Mouse (Mus musculus) adrenal gland, adult (tissue): Measurements from ENCODE around the gene Etfa.

Experiments used
- DNase-seq, 2 experiments: peaks; one replicate each; pipeline ENCODE4 v3.0.0; 2022 to 2023; ENCODE audit warnings: low spot score in 1 of 2; ENCODE audit not compliant: inconsistent age in 2 of 2

The Etfa gene

DNA sequence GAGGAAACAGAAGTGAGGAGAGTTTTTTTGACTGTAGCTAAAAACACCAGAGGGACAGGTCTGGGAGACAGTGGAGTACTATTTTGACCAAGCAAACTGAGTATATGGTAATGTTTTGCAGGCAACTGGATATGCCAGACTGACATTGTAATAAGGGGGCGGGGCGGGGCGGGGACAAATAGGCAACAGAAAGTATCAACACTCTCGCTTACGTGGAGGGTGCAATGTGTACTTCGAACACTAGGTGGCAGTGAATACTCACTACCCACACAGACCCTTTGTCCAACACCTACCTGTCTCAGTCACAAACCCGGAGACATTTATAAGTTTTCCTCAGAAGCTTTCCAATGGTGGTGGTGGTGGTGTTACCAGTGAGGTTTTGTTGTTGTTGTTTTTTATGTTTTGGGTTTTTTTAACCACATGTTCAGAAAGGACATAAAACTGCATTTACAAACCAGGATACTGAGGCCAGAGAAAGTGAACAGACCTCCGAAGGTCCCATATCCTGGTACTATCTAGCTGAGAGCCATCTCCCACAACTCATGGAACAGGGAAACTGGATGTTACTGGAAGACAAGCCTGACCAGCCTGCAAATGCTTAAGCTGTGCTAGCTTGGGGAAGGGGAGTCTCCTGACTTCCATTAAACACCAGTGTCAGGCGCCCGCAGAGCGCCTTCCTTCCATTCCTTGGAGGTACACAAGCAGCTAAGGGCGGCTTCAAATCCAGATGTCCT is 82.6 kb downstream of the Etfa start:
- peak; percentile 69 to 91 for DNase-seq

DNA sequence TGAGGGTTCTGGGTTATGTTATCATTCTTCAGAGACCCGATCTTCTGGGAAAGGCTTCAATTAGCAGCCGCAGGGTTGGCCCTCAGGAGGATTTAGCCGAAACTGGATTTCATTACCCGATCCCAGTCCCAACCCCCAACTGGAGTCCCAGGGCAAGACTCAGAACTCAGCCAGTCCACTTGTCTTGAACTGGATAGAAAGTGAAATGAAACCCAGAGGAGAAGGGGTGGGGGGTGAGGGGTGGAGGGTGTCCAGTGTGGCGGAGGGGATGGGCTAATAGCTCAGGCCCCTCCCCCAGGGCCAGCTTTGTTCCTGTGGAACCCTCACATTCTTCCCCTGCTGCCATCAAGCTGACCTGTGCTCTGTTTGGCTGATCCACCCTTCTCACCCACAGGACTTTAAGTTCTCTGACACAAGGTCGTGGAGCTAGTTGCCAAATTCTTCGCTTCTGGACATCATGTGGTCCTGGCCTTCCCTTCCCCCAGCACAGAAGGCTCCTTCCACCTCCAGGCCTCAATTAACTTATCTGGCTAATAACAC is 86.7 kb downstream of the Etfa start:
- peak in 1 of 2 experiments; percentile 53 for DNase-seq

DNA sequence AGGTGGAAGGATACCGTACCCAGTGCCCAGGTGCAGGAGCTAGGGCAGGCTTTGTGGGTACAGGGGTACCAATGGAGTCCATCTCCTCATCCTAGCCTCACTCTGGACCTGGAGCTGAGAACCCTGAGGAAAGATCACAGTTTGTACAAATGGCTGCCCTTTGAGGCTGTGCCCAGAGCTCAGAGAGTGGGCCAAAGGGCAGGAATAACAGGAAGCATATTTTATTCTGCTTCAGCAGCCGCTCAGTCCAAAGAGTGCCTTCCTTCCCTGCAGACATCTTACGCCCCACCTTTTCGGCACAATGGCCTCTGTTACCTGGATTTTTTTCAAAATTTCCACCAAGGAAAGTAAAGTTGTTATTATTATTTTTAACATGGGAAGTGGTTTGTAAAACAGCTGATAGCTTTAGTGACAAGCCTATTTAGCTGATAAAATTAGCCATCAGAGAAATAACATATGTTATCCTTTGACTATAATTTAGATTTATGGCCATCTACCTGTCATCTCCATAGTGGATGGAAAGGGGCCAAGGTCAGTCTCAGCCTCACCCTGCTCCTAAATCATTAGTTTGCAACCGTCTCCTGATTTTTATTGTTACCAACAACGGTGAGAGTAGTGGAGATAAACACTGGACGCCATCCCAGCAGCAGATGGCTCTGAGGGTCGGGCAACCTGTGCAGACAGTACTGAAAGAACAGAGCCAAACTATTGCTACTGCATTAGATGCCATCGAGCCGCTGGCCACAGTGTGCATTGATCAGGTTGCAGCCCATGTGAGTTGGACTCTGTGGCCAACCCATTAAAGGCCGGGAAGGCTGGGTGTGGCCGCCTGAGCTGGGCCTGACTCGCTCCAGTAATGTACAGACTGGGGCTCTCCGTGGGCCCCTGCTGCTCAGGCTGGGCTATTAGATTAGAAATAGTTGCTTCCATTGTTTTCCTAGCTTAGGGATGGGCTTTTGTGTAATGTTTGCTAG is 88.3 kb downstream of the Etfa start:
- DNase-seq = peak in 1 of 2 experiments; percentile 38

DNA sequence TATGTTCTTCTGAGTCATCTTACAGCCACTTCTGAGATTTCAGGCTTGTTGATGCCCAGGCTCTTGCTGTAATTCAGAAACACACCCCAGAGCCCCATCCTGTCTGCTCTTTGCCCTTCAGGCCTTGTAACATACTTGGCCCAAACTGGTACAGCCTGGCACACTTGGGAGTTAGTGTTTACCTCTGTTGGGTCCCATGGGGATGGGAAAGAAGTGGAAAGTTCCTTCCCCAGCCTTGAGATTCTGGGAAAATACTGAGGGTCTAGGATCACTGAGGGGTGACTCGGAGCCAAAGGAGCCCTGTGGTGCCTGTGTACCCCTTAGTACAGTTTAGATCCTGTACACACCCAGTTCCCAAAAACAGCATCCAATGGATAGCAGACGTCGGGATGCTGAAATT is 90.3 kb downstream of the Etfa start:
- DNase-seq = peak in 1 of 2 experiments; percentile 56

DNA sequence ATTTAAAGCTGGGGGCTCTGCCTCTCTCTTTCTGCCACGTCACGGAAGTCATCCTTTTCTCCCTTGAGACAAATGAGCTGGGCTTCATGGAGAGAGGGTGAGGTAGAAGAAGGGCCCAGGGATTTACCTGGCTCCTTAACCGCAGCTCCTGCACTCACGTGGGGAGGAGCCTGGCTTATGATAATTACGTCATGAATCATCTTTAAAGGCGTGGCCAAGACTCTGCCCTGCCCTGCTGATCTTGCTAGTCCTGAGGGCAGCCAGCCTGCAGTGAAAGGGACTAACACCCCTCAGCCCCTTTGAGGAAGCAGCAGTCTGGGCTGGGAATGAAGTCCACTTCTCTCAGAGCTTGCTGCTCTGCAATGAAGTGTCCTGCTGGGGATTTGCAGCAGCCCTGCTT is 100.9 kb downstream of the Etfa start:
- DNase-seq = no peak

DNA sequence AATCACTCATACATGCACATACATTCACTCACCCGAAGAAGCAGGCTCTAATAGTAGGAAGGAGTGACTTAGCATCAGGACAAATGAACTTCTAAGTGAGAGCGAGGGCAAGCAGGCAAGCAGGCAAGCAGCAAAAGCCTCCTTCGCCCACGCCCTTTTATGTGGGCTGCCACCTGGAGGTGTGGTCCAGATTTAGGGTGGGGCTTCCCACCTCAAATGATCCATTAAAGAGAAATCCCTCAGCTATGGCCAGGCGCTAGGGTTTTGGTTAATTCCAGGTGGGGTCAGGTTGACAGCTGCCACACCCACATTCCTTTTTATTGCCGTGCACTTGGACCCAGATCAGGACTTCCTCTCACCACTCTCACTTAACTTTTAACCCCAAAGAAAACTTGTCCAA is 101.6 kb downstream of the Etfa start:
- DNase-seq = no peak

DNA sequence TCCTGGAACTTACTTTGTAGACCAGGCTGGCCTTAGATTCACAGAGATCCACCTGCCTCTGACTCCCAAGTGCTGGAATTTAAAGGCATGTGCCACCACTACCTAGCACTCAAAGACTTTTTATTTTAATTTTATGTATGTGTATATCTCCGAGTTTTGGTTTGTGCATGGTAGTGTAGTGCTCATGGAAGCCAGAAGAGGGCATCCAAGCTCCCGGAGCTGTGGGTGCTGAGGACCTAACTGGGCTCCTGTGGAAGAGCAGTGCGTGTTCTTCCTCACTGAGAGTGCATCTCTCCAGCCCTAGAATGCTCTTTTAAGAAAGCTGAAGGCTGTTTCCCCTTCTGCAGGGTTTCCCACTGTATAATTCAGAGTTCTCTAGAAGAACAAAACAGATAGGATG is 102.2 kb downstream of the Etfa start:
- no peak for DNase-seq

DNA sequence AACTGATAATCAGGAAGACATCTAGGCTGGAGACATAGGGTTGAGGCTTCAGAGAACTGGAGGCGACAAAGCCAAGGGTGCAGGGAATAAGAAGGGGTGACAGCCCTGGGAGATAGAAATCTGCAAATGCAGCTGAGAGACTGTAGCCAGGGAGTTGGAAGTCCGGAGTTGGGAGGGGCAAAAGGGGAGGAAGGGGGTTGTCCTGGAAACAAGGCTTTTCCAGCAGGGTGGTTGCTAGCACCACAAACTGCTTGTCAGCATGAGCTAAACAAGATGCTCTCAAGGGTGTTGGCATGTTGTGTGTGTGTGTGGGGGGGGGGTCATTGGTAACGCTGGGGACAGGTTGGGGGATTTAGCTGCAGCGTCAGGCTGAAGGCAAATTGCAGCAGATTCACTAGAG is 103.2 kb downstream of the Etfa start:
- no peak for DNase-seq

DNA sequence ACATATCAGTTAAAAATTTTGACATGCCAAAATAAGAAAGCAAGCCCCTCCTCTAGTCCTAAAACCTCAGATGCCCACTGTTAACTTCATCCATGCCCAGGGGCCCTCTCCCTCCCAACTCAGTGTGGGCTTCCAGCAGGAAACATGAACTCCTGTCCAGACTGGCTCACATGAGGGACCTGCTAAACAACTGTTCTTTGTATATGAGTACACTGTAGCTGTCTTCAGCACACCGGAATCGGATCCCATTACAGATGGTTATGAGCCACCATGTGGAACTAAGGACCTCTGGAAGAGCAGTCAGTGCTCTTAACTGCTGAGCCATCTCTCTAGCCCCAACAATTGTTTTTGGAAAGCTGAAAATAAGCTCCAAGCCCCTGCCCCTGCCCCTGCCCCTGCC is 105.3 kb downstream of the Etfa start:
- no peak for DNase-seq

DNA sequence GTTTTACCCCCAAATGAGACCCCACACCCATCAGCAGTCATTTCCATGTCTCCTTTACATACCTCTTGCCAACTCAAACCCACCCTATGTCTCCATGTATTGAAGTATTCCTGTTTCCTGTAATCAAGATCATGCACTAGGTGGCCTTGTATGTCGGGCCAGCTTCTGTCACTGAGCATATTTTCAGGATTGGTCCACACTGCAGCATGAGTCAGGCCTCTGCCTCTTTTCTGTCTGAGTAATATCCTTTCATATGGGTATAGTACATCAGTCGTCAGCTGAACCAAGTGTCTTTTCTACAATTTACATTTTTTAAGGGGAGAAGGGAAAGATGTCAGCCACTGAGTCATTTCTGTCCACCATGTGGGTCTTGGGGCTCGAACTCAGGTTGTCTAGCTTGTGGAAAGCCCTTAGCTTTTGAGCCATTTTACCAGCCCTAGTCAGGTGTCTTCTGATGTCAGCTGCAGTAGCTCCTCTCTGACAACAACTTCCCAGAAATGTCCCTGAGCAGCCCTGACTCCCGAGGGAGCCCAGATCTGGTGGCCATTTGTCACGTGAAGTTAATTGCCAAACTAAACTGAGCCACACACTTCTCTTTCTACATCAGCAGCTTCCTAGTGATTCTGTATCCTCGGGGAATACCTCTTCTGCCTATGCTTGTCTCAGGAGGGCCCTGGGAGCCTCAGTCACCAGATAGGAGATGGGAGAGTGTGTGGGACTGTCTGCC is 106.9 kb downstream of the Etfa start:
- peak; percentile 40 to 83 for DNase-seq
